Comparison of ENCODE assay signal across 12 mouse cellular contexts in genomic region chr8:120302941-120303675, GRCm38 (mm10).
DNase-seq lines count a peak whose midpoint lies in the region; ATAC-seq and TF ChIP-seq lines count a peak whose summit lies in the region.
"Had no signal": no experiment of that assay in that cellular context is flagged by ENCODE, and none has a peak within 500 bp of the region (broad histone marks: within the 10 kb centered on the region; RNA-seq: fewer than 3 reads in every experiment).

No protein-coding gene starts in this region.

- H3K4me2 ChIP-seq in embryonic facial prominence, embryonic 14.5 days (ENCODE audit: low read depth, low read length), result no peak overlapping the region
- no peak overlapping the region for H3K4me2 ChIP-seq in hindbrain, embryonic 15.5 days
- no peak overlapping the region for H3K4me2 ChIP-seq in neural tube, embryonic 14.5 days (ENCODE audit: low read depth, low read length)

- peak overlapping the region; percentile 76 for H3K27ac ChIP-seq in left cerebral cortex, adult 2 months
- peak overlapping the region; percentile 77 for H3K27ac ChIP-seq in embryonic facial prominence, embryonic 14.5 days (replicated peaks; ENCODE audit: low read depth, low read length)
- peak overlapping the region; percentile 41 for H3K27ac ChIP-seq in hindbrain, embryonic 15.5 days (replicated peaks)
- no peak overlapping the region for H3K27ac ChIP-seq in neural tube, embryonic 14.5 days (ENCODE audit: low read depth, low read length)

- no peaks in the 10 kb centered on the region for H3K9me3 ChIP-seq in embryonic facial prominence, embryonic 14.5 days (ENCODE audit: control insufficient read depth, low read length)
- no peaks in the 10 kb centered on the region for H3K9me3 ChIP-seq in hindbrain, embryonic 15.5 days
- no peaks in the 10 kb centered on the region for H3K9me3 ChIP-seq in neural tube, embryonic 14.5 days (ENCODE audit: control insufficient read depth, low read length)

- no peak overlapping the region for H3K4me3 ChIP-seq in left cerebral cortex, adult 2 months
- H3K4me3 ChIP-seq in embryonic facial prominence, embryonic 14.5 days (ENCODE audit: low read depth, low read length), result no peak overlapping the region
- H3K4me3 ChIP-seq in hindbrain, embryonic 15.5 days, result no peak overlapping the region
- H3K4me3 ChIP-seq in neural tube, embryonic 14.5 days (ENCODE audit: low read depth, low read length), result no peak overlapping the region

- TF ChIP-seq CTCF in left cerebral cortex, adult 2 months (IDR thresholded peaks at IDR 0.05), result no peak

- peak overlapping the region; percentile 25; the same call in 1 of the 2 replicates for H3K9ac ChIP-seq in embryonic facial prominence, embryonic 14.5 days (ENCODE audit: low read depth, low read length)
- H3K9ac ChIP-seq in hindbrain, embryonic 15.5 days, result no peak overlapping the region
- H3K9ac ChIP-seq in neural tube, embryonic 14.5 days (replicated peaks; ENCODE audit: low read depth, low read length), result 0 out of 2 replicates have a peak overlapping the region, but pooled peaks have one; percentile 25

- no peaks in the 10 kb centered on the region for H3K27me3 ChIP-seq in embryonic facial prominence, embryonic 14.5 days (replicated peaks; ENCODE audit: control insufficient read depth, insufficient read depth, low read length)
- H3K27me3 ChIP-seq in hindbrain, embryonic 15.5 days, result no peaks in the 10 kb centered on the region; the same call in 1 of the 2 replicates
- H3K27me3 ChIP-seq in neural tube, embryonic 14.5 days (ENCODE audit: control insufficient read depth, insufficient read depth, low read length), result no peaks in the 10 kb centered on the region
- H3K27me3 ChIP-seq: Patski had no signal

- WGBS in embryonic facial prominence, embryonic 14.5 days, result 46% methylated on average over 11 of the region's 11 CpGs
- WGBS in hindbrain, embryonic 15.5 days, result 61% methylated on average over 11 of the region's 11 CpGs
- WGBS in neural tube, embryonic 14.5 days, result 68% methylated on average over 11 of the region's 11 CpGs

- ATAC-seq in embryonic facial prominence, embryonic 14.5 days (ENCODE audit: low read depth), result no peak
- no peak for ATAC-seq in hindbrain, embryonic 15.5 days (ENCODE audit: low FRiP score, low read depth)
- ATAC-seq in neural tube, embryonic 14.5 days (ENCODE audit: low read depth), result no peak
- ATAC-seq: Patski had no signal

- intact Hi-C loops in left cerebral cortex, adult 2 months (cut with DNase I), result loop anchor here (5.0 kb wide), 2 partner anchors 234 to 294 kb away; no protein-coding TSS in a partner anchor
- intact Hi-C loops in left cerebral cortex, postnatal 14 days (cut with DNase I), result no loop called here
- intact Hi-C loops in heart, postnatal 36 days (cut with DNase I), result loop anchor here (5.0 kb wide), 1 partner anchor 304 kb away; no protein-coding TSS in a partner anchor
- intact Hi-C loops in heart, postnatal 14 days (cut with DNase I), result no loop called here

- no peaks in the 10 kb centered on the region for H3K36me3 ChIP-seq in embryonic facial prominence, embryonic 14.5 days (ENCODE audit: control insufficient read depth, insufficient read depth, low read length)
- no peaks in the 10 kb centered on the region for H3K36me3 ChIP-seq in hindbrain, embryonic 15.5 days
- no peaks in the 10 kb centered on the region for H3K36me3 ChIP-seq in neural tube, embryonic 14.5 days (ENCODE audit: control insufficient read depth, insufficient read depth, low read length)

- peaks cover 54% of the 10 kb centered on the region for H3K4me1 ChIP-seq in embryonic facial prominence, embryonic 14.5 days (ENCODE audit: control insufficient read depth, insufficient read depth, low read length)
- peaks cover 61% of the 10 kb centered on the region for H3K4me1 ChIP-seq in hindbrain, embryonic 15.5 days (replicated peaks)
- H3K4me1 ChIP-seq in neural tube, embryonic 14.5 days (ENCODE audit: control insufficient read depth, insufficient read depth, low read length), result peaks cover 48% of the 10 kb centered on the region

- no peak for DNase-seq in left cerebral cortex, adult 2 months (ENCODE audit: extremely low spot score in 1 of 2, low spot score in 2 of 2)
- DNase-seq in left cerebral cortex, postnatal 14 days (ENCODE audit: low spot score in 2 of 2), result no peak
- no peak for DNase-seq in embryonic facial prominence, embryonic 14.5 days (ENCODE audit: low spot score)
- no peak for DNase-seq in heart, postnatal 36 days
- DNase-seq in heart, postnatal 14 days, result no peak
- DNase-seq in gastrocnemius, adult 8-10 months (ENCODE audit: low spot score in 2 of 2), result no peak
- DNase-seq: adrenal gland, postnatal 25 days; cerebellum, postnatal 14 days; kidney, postnatal 25 days had no signal

Comparison
In these comparisons a context has a peak if more than half of its experiments do, and no peak if none do; other contexts are left out.
1. intact Hi-C loops: an anchor here in left cerebral cortex, adult 2 months (5.0 kb wide) and heart, postnatal 36 days (5.0 kb wide); none called in left cerebral cortex, postnatal 14 days and heart, postnatal 14 days.